Mouse (Mus musculus) cerebellum, postnatal 25 days (tissue): ENCODE results near the gene Fam168b.

ENCODE experiments used
- DNase-seq, 2 experiments: peaks; one replicate each; pipeline ENCODE4 v3.0.0; 2021; ENCODE audit warnings: mixed read lengths in 2 of 2

The Fam168b gene

GRCm38 (mm10) chr1:34812407-34813247 lies 30.2 kb downstream of the Fam168b start:
- no peak for DNase-seq

- peak in 1 of 2 experiments; percentile 45 for DNase-seq
These were observed 31.3 kb downstream of the Fam168b start for GRCm38 (mm10) chr1:34811581-34811980.

- peak; percentile 34 to 44 for DNase-seq
These were observed 31.8 kb downstream of the Fam168b start for GRCm38 (mm10) chr1:34811035-34811434.

GRCm38 (mm10) chr1:34810293-34810692 lies 32.6 kb downstream of the Fam168b start:
- DNase-seq, result peak in 1 of 2 experiments; percentile 42

- peak; percentile 69 to 79 for DNase-seq
These were observed 34.4 kb downstream of the Fam168b start for GRCm38 (mm10) chr1:34808445-34808844.

GRCm38 (mm10) chr1:34805931-34806520 lies 36.8 kb downstream of the Fam168b start:
- DNase-seq, result peak in 1 of 2 experiments; percentile 38

- peak in 1 of 2 experiments; percentile 45 for DNase-seq
These were observed 38.0 kb downstream of the Fam168b start for GRCm38 (mm10) chr1:34804863-34805262.

GRCm38 (mm10) chr1:34802290-34802642 lies 40.6 kb downstream of the Fam168b start:
- no peak for DNase-seq

- peak; percentile 70 to 77 for DNase-seq
These were observed 41.1 kb downstream of the Fam168b start for GRCm38 (mm10) chr1:34801616-34802289.

- peak in 1 of 2 experiments; percentile 37 for DNase-seq
These were observed 43.7 kb downstream of the Fam168b start for GRCm38 (mm10) chr1:34799140-34799539.

- no peak for DNase-seq
These were observed 49.3 kb downstream of the Fam168b start for GRCm38 (mm10) chr1:34793304-34794300.

GRCm38 (mm10) chr1:34783538-34784161 lies 59.2 kb downstream of the Fam168b start:
- no peak for DNase-seq

GRCm38 (mm10) chr1:34775870-34776269 lies 67.0 kb downstream of the Fam168b start:
- no peak for DNase-seq

- DNase-seq, result peak in 1 of 2 experiments; percentile 11
These were observed 74.0 kb downstream of the Fam168b start for GRCm38 (mm10) chr1:34768875-34769274.

- DNase-seq, result peak in 1 of 2 experiments; percentile 28
These were observed 75.0 kb downstream of the Fam168b start for GRCm38 (mm10) chr1:34767851-34768250.

GRCm38 (mm10) chr1:34766899-34767298 lies 76.0 kb downstream of the Fam168b start:
- peak; percentile 82 to 85 for DNase-seq
